Mouse (Mus musculus): ENCODE measurements around the gene Fubp3.
"Not testable (repeated sequence)": the region's sequence is repeated elsewhere in the genome, so short reads cannot be mapped to it uniquely, and the experiment has no call there.

The Fubp3 gene

DNA sequence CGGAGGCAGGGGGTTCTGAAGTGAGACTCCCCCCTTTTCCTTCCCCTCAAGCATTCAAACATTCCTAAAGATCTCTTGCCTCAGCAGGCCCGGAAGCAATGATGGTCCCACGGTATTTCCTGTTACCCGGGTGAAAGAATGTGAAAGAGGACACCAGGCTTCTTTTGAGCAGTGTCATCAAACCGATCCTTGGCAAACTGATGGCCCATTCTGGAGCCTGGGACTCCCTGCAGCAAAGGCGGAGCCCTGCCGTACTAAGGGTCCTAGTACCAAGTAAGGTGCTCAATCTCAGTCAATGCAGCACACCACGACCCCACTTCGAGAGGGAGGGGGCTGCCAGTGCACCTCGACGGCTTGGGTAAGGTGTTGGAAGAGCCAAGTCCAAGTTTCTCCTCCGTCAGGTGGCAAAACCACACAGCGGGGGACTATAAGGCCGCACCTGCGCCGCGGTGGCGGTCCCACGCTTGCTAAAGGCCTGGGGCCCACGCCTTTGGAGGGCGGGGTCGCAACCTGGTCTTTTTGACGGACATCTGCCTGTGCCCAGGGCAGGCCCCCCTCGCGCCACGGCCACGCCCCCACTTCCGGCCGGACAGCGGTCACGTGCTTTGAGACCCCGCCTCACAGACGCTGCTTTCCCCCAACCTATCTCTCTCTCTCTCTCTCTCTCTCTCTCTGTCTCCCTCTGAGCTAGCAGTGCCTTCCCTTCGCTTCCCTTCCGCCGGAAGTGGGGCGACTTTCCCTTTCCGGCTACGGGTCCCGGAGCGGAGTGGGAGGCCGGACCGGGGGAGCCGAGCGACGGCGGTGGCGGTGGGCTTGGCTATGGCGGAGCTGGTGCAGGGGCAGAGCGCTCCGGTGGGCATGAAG, at the start of gene Fubp3:
Gene Fubp3, plus strand, starts transcription at position 601 of the 864 bp plus-strand sequence.
- peak; percentile 86 for DNase-seq

DNA sequence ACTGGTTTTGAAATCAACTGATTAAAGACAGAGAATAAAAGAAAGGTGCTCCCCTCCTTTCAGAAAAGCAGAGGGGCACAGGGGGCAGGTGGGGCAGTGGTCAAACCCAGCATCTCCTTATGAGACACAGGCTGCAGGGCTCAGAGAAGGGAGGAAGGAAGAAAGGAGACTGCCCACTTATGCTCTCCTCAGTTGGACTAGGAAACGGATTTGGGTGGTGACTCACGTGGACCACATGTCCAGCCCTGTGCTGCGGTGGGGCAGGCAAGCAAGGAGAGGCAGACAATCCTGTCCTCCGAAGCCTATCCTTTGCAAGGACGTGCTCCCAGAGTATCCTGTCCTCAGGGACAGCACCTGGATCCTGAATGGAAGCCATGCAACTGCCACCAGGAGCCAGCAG, 47.8 kb upstream of the Fubp3 start:
- DNase-seq = no peak

DNA sequence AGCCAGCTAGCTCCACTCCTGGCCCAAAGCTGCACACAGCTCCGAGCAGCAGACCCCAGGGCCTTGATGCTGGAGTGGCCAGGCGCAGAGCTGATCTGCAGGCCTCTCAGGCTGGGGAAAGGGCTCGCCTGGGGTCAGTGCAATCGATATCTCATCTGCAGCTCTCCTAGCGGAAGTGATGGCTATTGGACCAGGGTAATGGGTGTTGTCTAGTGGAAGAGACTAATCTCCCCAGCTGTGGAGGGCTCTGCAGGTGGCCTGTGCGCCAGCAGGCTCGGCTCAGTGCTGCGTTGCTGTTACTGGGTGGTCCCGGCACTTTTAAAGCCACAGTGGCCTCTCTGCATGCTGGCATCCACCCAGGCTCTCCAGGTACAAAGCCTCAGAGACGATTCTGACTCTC, 46.7 kb upstream of the Fubp3 start:
- no peak for DNase-seq

DNA sequence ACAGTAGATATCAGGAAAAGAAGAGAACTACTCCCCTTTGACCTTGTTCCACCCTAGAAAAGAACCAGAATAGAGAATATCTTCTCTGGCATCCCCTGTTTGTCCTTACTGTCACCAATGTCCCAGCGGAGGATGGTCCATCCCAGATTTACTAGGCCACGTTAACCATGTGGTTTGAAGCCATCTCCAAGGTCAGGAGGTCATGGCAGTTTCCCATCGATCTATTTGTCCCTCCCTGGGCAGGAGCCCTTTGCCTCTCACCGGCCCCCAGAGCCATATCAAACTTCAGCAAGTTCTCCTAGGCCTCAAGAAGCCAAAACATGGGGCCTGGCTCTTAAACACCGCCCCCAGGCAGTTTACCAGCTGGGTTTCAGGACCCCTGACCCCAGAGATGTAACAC, 42.2 kb upstream of the Fubp3 start:
- DNase-seq = no peak

DNA sequence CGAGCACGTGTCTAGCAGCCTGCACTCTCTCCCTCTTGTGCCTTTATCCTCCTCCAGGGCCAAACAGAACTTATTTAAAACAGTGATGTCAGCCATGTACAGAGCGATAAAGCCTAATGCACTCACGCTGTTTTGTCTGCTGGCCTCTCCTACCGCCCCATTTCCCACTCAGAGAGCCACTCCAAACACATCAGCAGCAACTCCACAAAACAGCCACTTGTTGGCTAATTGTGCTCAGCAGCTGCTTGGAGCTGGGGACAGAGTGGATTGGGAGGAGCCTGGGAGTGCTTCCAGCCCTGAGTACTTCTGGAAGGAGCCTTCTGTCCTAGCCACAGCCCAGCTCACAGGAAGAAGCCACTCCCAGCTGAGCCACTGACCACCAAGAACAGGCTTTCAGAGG, 35.4 kb upstream of the Fubp3 start:
- DNase-seq = no peak

DNA sequence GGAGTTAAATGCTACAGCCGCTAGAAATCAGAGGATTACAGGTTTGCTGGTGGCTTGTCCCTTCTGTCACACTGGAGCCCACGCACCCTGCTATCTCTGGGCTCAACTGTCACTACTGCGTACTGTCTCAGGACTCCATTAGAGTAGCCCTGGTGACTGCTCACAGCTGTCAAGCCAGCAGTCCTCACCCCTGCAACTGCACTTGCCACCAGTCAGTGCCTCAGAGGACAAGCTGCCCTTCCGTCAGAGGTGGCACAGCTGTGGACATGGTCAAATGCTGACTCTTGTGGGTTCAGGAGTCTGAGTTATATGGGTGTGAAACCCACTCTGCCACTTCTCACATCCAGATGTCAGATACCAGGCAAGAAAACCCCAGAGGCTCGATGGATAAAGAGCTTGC, 33.7 kb upstream of the Fubp3 start:
- DNase-seq = no peak

DNA sequence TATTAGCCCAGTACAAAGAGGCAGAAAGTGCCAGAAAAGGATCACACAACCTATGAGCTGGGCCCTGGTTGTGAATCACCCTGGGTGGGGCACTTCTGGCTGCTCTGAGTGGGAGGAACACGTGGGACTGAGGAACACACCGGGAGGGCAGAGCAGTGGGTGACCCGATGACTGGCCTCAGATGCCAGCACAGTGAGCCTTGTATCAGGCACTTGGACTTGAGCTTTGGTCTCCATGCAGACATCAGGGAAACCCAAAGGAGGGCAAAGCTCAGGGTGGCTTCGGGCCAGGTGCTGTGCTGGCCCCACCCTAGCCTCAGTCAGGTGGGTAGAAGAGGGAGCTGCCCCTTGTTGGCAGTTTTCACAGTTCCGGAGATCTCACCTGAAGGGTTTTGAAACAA, 30.9 kb upstream of the Fubp3 start:
- no peak for DNase-seq

DNA sequence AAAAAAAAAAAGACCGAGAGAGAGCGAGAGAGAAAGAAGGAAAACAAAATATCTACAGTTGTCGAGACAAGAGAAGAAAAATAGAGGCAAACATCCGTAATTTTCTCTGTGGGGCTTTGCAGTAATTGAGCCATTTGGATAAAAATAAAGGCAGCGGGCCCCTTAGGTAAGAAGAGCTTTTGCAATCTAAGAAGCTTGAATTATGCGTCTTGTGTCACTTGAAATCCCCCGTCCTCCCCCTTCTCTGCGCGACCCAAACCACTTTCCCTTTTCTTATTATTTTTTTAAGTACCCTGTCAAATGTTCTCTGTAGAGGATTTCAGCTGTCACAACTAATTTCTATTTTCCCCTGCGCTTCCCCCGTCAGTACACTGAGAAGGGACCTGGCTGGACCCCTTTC, 24.7 kb upstream of the Fubp3 start:
- DNase-seq = no peak

DNA sequence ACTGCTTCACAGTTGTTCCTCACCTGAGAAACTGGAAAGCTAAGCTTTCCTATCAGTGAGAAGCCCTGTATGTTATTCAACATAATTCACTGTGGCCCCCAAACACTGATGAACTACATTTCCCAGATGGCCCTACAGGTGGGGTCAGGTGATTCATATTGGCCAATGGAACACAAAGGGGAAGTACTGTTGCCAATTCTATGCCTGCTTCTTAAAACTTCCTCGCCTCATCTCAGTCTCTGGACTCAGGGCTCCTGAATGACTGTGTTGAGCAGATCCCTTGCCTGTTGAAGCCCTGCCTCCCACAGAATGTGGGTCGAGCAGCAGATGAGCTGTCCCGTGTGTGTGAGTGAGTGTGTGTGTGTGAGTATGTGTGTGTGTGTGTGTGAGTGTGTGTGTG, 21.9 kb upstream of the Fubp3 start:
- no peak for DNase-seq

DNA sequence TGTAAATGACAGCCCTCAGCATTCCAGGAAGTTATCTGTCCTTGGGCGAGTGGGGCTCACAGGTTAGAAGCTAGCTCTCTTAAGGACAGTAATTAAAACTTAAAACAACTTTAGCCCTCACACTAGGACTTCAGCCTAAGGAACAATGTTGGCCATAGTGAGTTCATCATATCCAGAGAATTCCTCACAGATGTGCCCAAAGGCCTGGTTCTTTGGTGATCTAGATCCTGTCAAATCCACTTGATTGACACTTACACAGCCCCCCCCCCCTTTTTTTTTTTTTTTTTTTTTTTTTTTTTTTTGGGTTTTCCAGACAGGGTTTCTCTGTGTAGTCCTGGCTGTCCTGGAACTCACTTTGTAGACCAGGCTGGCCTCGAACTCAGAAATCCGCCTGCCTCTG, 21.1 kb upstream of the Fubp3 start:
- not testable (repeated sequence) for DNase-seq

DNA sequence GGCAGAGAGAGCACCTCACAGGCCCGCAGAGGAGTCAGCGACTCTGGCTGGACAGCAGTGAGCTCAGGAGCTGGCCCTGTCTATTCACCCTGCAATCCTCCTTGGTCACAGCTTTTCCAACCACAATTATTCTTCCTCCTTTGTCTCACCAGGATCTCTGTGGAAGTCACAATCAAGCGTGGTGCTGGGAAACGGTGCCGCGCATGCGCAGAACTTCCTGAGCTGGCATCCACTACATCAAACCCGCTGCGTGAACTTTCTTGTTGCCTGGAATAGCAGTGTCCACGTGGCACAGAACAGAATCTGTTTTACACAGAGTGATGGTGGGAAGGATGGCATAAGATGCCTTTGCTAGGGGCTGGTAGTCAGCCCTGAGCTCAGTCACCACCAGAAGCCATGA, 20.5 kb upstream of the Fubp3 start:
- no peak for DNase-seq

DNA sequence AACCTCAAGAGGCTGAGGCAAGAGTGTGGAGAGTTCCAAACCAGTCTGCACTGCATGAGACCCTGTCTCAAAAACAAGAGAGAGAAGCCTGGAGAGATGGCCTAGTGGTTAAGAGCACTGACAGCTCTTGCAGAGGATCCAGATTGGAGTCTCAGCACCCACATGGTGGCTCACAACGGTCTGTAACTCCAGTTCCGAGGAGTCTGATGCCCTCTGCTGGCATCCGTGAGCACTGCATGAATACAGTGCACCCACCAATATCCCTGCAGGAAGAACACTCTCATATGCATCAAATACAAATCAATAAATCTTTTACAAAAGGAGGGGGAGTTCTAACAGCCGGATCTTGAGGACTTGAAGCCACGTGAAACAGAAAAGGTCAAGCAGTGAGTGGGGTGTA, 17.8 kb upstream of the Fubp3 start:
- no peak for DNase-seq

DNA sequence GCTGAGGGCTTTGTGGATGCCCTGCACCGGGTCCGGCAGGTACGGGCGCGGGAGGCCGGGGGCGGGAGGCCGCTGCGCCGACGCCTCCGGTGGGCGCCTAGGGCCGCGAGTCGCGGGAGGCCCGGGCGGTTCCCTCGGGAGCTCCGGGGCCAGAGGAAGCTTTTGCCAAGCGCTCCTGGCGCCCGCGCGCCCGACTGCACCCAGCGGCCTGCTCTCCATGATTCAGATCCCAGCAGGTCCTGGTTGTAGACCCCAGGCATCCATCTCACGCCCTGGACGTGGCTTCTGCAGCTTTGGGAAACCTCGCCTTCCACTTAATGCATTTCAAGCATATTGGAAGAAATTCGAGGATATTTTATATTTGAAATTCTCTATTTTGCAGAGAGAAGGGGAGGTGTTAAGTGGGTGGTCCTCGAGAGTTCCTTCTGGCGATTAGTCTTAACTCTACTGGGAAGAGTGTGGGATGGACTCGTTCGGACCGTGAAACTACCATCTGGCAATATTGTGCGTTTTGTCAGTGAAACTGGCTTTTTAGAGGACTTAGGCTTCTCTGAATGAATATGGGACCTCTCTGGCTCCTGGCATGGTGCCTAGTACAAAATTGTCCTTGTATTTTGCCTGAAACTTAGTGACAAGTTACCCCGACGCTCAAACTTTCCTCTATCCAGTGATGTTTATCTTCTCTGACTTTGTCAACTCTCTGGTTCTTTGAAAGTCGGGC, 624 bp downstream of the Fubp3 start:
- no peak for DNase-seq

DNA sequence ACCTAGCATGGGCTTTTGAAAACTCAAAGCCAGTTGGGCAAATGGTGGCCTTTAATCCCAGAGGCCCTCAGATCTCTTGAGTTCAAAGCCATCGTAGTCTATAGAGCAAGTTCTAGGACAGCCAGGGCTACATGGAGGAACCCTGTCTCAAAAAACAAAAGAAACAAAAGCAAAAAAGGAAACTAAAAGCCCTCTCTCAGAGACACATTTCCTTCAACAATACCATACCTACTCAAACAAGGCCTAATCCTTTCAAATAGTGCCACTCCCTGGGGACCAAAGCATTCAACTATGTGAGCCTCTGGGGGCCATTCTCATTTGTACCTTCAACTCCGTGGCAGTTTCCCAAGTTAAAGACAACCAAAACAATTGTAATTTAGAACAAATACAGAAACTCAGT, 9.2 kb downstream of the Fubp3 start:
- no peak for DNase-seq

DNA sequence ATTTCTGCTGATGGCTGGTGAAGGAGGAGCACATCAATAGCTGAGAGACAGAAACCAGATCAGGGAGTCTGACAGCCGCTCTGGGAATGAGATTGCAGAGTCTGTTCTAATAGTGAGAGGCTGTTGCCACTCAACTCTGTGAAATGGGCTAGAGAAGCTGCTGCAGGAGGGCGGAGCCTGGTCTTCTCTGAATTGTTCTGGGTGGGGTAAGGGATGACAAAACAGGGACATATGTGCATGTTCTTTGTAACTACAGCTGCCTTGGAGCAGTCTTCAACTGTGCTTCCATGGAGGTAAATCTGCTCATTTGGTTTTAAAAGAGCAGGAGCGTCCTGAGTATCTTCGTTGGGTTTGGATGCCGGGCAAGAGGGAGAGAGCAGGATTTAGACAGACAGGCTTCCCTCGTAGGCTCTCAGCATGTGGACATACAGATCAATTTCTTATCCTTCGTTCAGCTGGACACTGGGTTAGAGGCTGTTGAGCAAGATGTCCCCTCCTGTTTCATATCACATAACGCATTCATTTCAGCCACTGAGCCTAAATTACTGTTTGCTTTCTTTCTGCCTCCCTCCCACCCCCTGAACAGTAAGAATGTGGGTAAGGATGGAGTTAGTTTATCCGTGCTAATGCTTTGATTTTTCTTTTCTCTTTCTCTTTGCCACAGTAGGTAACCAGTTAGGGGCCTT, 19.5 kb downstream of the Fubp3 start:
- DNase-seq = no peak

DNA sequence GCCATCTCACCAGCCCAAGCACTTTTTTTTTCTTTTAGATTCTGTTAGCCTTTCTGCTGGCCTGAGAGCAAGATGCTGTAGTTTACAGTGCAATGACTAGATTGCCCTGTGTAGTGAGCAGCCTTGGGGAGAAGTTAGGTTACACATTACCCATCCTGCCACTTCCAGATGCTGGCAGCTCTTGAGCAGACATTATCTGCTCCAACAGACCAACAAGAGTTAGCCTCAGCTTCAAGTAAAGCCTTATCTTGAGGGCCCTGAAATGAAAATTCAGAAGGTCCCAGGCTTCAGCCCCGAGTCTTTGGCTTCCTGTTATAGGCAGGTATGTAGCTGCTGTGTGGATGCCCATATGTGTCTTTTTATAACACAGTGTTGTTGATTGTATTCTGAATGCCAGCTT, 35.1 kb downstream of the Fubp3 start:
- no peak for DNase-seq

DNA sequence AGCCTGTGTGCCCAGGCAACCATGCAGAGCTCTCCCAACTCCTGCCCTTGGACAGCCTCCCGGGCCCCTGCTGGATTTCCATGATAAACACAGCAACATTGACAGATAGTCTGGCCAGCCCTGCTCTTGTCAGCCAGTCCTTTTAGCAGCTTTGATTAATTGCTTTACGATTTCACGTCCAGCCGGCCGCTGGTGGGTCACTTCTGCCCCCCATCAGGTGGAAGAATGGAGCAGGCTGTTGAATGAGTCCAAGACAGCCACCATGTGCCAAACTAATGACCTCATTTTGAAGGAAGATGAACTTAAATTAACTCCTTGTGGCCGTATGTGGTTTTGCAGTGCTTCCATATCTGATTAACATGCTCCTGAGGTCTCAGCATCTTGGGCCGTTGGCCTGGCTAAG, 37.4 kb downstream of the Fubp3 start:
- no peak for DNase-seq

DNA sequence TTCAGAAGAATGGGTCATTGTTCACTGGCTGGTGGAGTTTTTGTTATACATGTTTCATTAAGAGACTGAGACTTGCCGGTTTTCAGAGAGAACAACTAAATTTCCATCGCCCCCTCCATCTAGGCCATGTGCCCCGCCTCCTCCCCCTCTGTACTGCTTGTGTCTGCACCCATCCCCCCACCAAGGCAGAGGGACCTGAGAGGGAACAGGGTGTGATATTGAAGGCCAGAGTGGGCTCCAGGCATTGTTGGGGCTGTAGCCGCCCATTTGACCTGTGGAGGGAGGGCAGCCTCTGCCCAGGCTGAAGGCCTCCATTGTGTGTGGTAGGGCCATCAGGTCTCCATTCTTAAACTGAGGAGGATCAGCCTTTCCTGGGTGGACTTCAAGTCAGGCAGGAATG, 38.5 kb downstream of the Fubp3 start:
- DNase-seq = no peak

DNA sequence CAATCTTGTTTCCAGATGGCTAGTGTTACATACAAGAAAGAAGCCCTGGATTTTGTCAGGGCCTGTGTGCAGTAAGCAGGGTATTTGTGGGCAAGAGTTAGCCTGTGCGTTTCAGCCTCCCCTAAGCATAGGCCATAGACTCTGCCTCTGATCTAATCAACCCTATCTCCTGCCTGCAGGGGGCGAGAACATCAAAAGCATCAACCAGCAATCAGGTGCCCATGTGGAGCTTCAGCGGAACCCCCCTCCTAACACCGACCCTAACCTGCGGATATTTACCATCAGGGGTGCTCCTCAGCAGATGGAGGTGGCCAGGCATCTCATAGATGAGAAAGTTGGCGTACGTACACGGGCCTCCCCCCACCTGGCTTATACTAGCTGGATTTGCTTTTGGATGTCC, 38.9 kb downstream of the Fubp3 start:
- DNase-seq = no peak

DNA sequence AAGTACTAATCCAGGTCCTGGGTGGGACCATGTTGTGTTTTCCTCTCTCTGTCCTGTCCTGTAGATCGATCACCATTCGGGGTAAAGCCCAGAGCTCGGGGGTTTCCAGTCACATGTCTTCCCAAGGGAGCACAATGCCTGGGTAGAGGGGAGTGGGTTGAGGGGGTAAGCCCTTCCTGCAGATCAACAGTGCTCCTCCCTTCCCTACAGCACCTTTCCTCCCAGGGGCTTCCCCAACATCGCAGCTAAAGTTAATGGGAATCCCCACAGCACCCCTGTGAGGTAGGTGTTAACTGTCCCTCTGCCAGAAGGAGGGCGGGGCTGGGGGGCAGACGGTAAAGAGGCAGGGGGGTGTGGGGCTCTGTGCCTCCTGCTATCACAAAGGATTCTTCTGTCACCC, 40.2 kb downstream of the Fubp3 start:
- DNase-seq = no peak

DNA sequence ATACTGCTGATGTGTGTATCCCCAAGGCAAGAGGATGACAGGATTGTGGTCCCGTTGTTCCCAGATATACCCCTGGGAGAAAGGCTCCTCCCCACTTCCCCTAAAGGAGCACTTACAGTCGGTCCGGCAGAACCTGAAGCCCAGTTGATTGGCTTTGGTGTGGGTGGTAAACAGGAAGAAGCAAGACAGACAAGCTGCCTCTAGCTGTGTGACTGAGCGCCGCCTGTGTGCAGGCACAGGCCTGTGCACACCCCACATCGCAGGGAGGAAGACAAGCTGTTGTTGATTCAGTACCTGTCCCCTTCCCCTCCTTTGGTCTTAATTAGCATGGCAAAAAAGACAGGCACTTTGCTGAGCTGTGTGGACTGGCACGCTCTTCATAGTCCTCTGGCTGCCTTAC, 41.3 kb downstream of the Fubp3 start:
- no peak for DNase-seq

DNA sequence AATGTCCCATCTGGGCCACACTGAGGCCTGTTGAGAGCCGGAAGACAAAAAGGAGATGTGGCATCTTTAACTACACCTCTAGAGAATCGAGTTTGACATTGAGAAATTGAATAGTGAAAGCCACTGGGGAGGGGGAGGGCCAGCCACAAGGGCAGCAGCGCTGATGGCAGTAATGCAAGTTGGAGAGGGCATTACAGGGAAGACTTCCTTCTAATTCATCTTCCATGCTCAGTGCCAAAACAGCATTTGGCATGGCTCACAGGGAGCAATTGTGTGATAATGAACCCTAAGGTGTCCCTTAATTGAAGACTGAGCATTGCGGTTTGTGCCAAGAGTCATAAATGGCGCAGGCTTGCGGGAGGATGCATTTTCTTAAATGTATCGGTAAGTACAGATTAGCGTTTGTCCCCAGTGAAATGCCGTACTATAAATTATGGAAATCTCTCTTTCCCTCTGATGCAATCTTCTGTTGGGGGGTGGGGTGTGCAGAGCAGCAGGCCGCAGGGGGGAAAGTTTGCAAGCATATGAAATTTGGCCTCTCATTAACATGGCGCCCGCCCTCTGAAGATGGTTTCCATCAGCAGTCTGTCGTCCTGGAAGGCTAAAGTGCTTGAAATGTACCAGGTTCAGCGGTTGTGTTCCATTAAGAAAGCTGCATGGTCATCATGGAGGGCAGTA, 46.2 kb downstream of the Fubp3 start:
- DNase-seq = no peak

DNA sequence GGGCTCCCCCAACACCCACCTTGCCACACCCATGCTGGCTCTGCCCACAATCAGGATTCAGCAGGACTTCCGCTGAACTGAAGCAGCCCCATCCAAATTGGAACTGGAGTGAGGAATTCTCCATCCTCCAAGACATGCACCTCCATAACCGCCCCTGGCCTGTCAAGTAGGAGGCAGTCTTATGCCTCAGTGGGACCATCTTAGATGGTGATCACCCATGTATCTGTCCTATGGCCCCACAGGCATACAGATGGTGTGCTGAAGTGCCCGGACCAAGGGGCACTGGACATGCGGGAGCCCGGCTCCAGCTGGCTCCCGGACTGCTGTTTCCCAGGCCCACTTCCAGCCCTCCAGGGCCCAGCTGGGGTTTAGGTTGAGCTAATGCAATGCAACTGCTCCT, 46.8 kb downstream of the Fubp3 start:
- DNase-seq = no peak
